Mouse (Mus musculus): Measurements from ENCODE around the gene Zfp82. TPM values are rescaled to one million over a fixed set of nuclear protein-coding genes. Genes with fewer than 3 reads are reported as not detected.

Zfp82 gene
- polyA plus RNA-seq, 1 experiment = 2.0 TPM

DNA sequence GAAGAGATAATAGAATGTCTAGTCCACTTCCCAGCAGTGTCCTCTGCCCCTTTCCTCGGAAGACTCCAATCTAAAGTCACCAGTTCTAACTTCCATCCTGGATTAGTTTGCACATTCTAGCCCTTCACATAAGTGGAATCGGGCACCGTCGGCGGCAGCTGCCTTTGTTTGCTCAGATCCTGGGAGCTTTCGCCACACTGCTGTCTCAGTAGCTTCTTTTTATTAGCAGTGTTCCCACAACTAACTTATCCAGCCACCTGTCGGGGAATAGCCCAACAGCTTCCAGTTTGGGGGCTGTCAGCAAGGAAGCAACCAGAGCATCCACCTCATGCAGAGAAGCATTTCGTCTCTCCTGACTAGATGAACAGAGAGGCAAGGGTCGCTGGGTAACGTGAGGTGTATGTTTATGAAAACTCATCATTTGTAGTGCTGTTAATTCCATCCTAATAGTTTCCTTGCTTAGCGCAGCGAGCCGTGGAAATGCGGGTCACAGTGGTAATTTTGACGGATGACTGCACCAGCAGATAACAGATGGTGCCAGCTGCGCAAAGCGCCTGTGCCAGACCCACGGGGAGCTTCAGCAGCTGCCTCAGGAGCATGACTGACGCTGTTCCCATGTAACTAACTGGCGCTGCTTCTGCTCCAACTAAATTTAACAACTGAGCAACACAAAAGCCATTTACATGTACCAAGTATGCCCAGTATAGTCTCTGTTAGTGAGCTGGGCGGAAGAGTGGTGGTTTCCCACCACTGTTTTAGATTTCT, 63.2 kb downstream of the Zfp82 start:
- H3ac ChIP-seq (ENCODE audit: control insufficient read depth, insufficient read length, low read depth) = no peak overlapping the region
- H3K79me3 ChIP-seq (ENCODE audit: low read depth) = peaks cover 24% of the 10 kb centered on the region
- H3K27me3 ChIP-seq (ENCODE audit: control insufficient read depth, insufficient read depth, insufficient read length) = no peaks in the 10 kb centered on the region
- H3K4me3 ChIP-seq (ENCODE audit: insufficient read depth, poor library complexity, severe bottlenecking) = no peak overlapping the region
- H3K79me2 ChIP-seq (ENCODE audit: control insufficient read depth, insufficient read depth) = peaks cover 55% of the 10 kb centered on the region
- TF ChIP-seq CTCF (IDR thresholded peaks at IDR 0.05; ENCODE audit: control insufficient read depth, insufficient read depth, insufficient read length) (no peak), MYOD1 (IDR thresholded peaks at IDR 0.05; ENCODE audit: control insufficient read depth, insufficient read length, low read depth) (peak; percentile 99), USF1 (IDR thresholded peaks at IDR 0.05; ENCODE audit: low read depth) (no peak)
- peaks cover 39% of the 10 kb centered on the region for H3K36me3 ChIP-seq (ENCODE audit: control insufficient read depth, insufficient read depth)

DNA sequence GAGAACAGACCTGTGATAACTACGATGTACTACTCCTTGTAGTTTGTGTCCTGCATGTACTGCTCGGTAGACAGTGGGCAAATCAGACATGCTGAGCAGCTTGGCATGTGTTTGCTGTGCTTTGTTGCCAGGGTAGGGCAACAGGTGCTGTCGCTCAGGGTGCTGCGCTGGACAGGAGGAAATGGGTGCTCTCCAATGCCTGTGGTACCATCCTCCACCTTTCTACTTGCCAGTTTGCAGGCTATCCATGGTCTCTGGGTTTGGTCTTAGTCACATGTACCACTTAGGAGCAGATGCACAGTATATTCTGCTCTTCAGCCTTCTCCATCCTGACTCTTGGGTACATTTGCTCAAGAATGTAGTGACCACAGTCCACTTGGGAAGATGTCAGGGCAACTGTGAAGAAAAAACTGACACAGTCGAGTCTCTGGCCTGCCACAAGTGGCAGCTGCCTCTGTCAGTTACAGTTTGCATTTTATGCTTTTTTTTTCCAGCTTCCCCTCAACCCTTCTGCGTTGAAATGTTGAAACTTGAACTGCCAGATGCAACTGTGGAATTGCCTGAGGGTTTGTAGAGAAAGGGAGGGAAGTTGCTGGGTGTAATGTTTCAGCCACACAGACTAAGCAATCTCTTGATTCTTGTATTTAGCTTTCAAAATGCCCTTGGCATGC, 64.5 kb downstream of the Zfp82 start:
- Histone ChIP-seq H3K79me2 (ENCODE audit: control insufficient read depth, insufficient read depth) (peaks cover 62% of the 10 kb centered on the region), H3K4me3 (ENCODE audit: insufficient read depth, poor library complexity, severe bottlenecking) (no peak overlapping the region), H3K27me3 (ENCODE audit: control insufficient read depth, insufficient read depth, insufficient read length) (no peaks in the 10 kb centered on the region), H3ac (ENCODE audit: control insufficient read depth, insufficient read length, low read depth) (no peak overlapping the region), H3K36me3 (ENCODE audit: control insufficient read depth, insufficient read depth) (peaks cover 39% of the 10 kb centered on the region), H3K79me3 (ENCODE audit: low read depth) (peaks cover 28% of the 10 kb centered on the region)
- TF ChIP-seq MYOD1 (IDR thresholded peaks at IDR 0.05; ENCODE audit: control insufficient read depth, insufficient read length, low read depth) = peak; percentile 96
- TF ChIP-seq CTCF (IDR thresholded peaks at IDR 0.05; ENCODE audit: control insufficient read depth, insufficient read depth, insufficient read length) = no peak
- no peak for TF ChIP-seq CEBPB (IDR thresholded peaks at IDR 0.05; ENCODE audit: low read depth)
- TF ChIP-seq MYOG (IDR thresholded peaks at IDR 0.05; ENCODE audit: control insufficient read depth, extremely low read depth, insufficient read length) = no peak
- TF ChIP-seq USF1 (IDR thresholded peaks at IDR 0.05; ENCODE audit: low read depth) = peak; percentile 65

DNA sequence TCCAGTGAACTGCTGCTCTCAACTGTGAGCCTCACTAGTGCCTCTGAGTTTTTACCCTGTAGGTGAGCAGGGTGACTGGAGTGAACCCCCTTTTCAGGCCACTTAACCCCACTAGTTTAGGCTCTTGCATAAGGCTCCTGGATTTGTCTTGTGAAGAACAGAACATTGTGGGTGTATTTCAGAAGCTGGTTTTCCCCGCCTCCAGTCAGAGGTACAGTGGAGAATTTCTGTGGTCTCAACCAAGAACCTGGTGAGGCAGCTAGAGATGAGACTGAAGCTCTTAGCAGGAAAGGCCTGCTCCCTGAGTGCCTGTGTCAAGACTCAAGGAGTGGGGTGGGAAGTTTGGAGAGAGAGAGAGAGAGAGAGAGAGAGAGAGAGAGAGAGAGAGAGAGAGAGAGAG, 65.1 kb downstream of the Zfp82 start:
- peak overlapping the region; percentile 47 for H3ac ChIP-seq (ENCODE audit: control insufficient read depth, insufficient read length, low read depth)
- no peak overlapping the region for H3K4me3 ChIP-seq (ENCODE audit: insufficient read depth, poor library complexity, severe bottlenecking)
- H3K79me3 ChIP-seq (ENCODE audit: low read depth) = peaks cover 28% of the 10 kb centered on the region
- TF ChIP-seq CTCF (IDR thresholded peaks at IDR 0.05; ENCODE audit: control insufficient read depth, insufficient read depth, insufficient read length) = no peak
- H3K27me3 ChIP-seq (ENCODE audit: control insufficient read depth, insufficient read depth, insufficient read length) = no peaks in the 10 kb centered on the region
- H3K79me2 ChIP-seq (ENCODE audit: control insufficient read depth, insufficient read depth) = peaks cover 62% of the 10 kb centered on the region
- H3K36me3 ChIP-seq (ENCODE audit: control insufficient read depth, insufficient read depth) = peaks cover 40% of the 10 kb centered on the region

Small RNAs within 50 kb of the gene (microRNA-seq; reads per million reads assigned to microRNA genes)
- gene Gm23368 (ENCODE audit: borderline microRNAs expressed) = not detected

Other genes with a start within 250 kb of the Zfp82 start
- gene Zfp940, start 219.2 kb downstream of the Zfp82 start, polyA plus RNA-seq (2012; fragmentation: generic; extraction: Trizol) = 1.0 TPM
- 0.78 TPM for gene Zfp420, start 212.9 kb downstream of the Zfp82 start, polyA plus RNA-seq (2012; fragmentation: generic; extraction: Trizol)
- 3.0 TPM for gene Zfp27, start 166.3 kb downstream of the Zfp82 start, polyA plus RNA-seq (2012; fragmentation: generic; extraction: Trizol)
- gene Zfp383, start 164.7 kb downstream of the Zfp82 start, polyA plus RNA-seq (2012; fragmentation: generic; extraction: Trizol) = 1.8 TPM
- gene Zfp74, start 118.8 kb downstream of the Zfp82 start, polyA plus RNA-seq (2012; fragmentation: generic; extraction: Trizol) = 1.9 TPM
- 11.0 TPM for gene Zfp568, start 88.9 kb downstream of the Zfp82 start, polyA plus RNA-seq (2012; fragmentation: generic; extraction: Trizol)
- gene Zfp14, start 21.5 kb downstream of the Zfp82 start, polyA plus RNA-seq (2012; fragmentation: generic; extraction: Trizol) = 0.40 TPM
- gene Gm26920, start 17.5 kb upstream of the Zfp82 start, polyA plus RNA-seq (2012; fragmentation: generic; extraction: Trizol) = 0.05 TPM
- gene Zfp566, start 17.6 kb upstream of the Zfp82 start, polyA plus RNA-seq (2012; fragmentation: generic; extraction: Trizol) = 3.1 TPM
- gene Zfp260, start 21.9 kb upstream of the Zfp82 start, polyA plus RNA-seq (2012; fragmentation: generic; extraction: Trizol) = 8.6 TPM
- gene Zfp382, start 49.0 kb upstream of the Zfp82 start, polyA plus RNA-seq (2012; fragmentation: generic; extraction: Trizol) = 3.8 TPM
- gene Zfp146, start 96.8 kb upstream of the Zfp82 start, polyA plus RNA-seq (2012; fragmentation: generic; extraction: Trizol) = 15.8 TPM
- 7.9 TPM for gene Cox7a1, start 111.2 kb upstream of the Zfp82 start, polyA plus RNA-seq (2012; fragmentation: generic; extraction: Trizol)
- gene Capns1, start 125.9 kb upstream of the Zfp82 start, polyA plus RNA-seq (2012; fragmentation: generic; extraction: Trizol) = 588 TPM
- 175 TPM for gene Polr2i, start 159.0 kb upstream of the Zfp82 start, polyA plus RNA-seq (2012; fragmentation: generic; extraction: Trizol)
- gene Tbcb, start 159.4 kb upstream of the Zfp82 start, polyA plus RNA-seq (2012; fragmentation: generic; extraction: Trizol) = 180 TPM
- not detected for gene Ovol3, start 162.8 kb upstream of the Zfp82 start, polyA plus RNA-seq (2012; fragmentation: generic; extraction: Trizol)
- 0.07 TPM for gene Thap8, start 207.2 kb upstream of the Zfp82 start, polyA plus RNA-seq (2012; fragmentation: generic; extraction: Trizol)
- gene Wdr62, start 207.5 kb upstream of the Zfp82 start, polyA plus RNA-seq (2012; fragmentation: generic; extraction: Trizol) = 12.8 TPM
- 40.6 TPM for gene Clip3, start 218.8 kb upstream of the Zfp82 start, polyA plus RNA-seq (2012; fragmentation: generic; extraction: Trizol)
- gene Alkbh6, start 235.8 kb upstream of the Zfp82 start, polyA plus RNA-seq (2012; fragmentation: generic; extraction: Trizol) = 28.7 TPM
- 0.20 TPM for gene Syne4, start 241.9 kb upstream of the Zfp82 start, polyA plus RNA-seq (2012; fragmentation: generic; extraction: Trizol)
- gene E130208F15Rik, start 248.8 kb upstream of the Zfp82 start, polyA plus RNA-seq (2012; fragmentation: generic; extraction: Trizol) = 0.81 TPM

All from C2C12 (cell line).